Mouse (Mus musculus) lung, postnatal 25 days (tissue): Measurements from ENCODE around the gene Wasf2.

Experiments
- DNase-seq: peaks from one replicate; pipeline ENCODE4 v3.0.0; 2022; ENCODE audit warnings: low spot score

Wasf2 gene

GRCm38 (mm10) chr4:133101751-133102150 is 28.6 kb upstream of the Wasf2 start:
- DNase-seq = no peak

- no peak for DNase-seq
Observed at GRCm38 (mm10) chr4:133103525-133104193, 26.6 kb upstream of the Wasf2 start.

GRCm38 (mm10) chr4:133104194-133104569 is 26.1 kb upstream of the Wasf2 start:
- DNase-seq = peak; percentile 83

- no peak for DNase-seq
Observed at GRCm38 (mm10) chr4:133106691-133107090, 23.6 kb upstream of the Wasf2 start.

- DNase-seq = peak; percentile 88
Observed at GRCm38 (mm10) chr4:133107788-133108281, 22.5 kb upstream of the Wasf2 start.

GRCm38 (mm10) chr4:133108481-133109334 is 21.6 kb upstream of the Wasf2 start:
- DNase-seq = peak; percentile 51

GRCm38 (mm10) chr4:133109335-133109801 is 20.9 kb upstream of the Wasf2 start:
- no peak for DNase-seq

- DNase-seq = no peak
Observed at GRCm38 (mm10) chr4:133112175-133112838, 18.0 kb upstream of the Wasf2 start.

- DNase-seq = no peak
Observed at GRCm38 (mm10) chr4:133113351-133113882, 16.9 kb upstream of the Wasf2 start.

GRCm38 (mm10) chr4:133114762-133115161 is 15.5 kb upstream of the Wasf2 start:
- DNase-seq = no peak

- no peak for DNase-seq
Observed at GRCm38 (mm10) chr4:133115721-133116429, 14.4 kb upstream of the Wasf2 start.

- no peak for DNase-seq
Observed at GRCm38 (mm10) chr4:133116756-133117470, 13.4 kb upstream of the Wasf2 start.

- DNase-seq = peak; percentile 81
Observed at GRCm38 (mm10) chr4:133117556-133118411, 12.5 kb upstream of the Wasf2 start.

GRCm38 (mm10) chr4:133118775-133119375 is 11.4 kb upstream of the Wasf2 start:
- no peak for DNase-seq

- no peak for DNase-seq
Observed at GRCm38 (mm10) chr4:133119579-133119978, 10.7 kb upstream of the Wasf2 start.

- DNase-seq = no peak
Observed at GRCm38 (mm10) chr4:133120833-133121321, 9.4 kb upstream of the Wasf2 start.

GRCm38 (mm10) chr4:133121416-133121815 is 8.9 kb upstream of the Wasf2 start:
- no peak for DNase-seq

- no peak for DNase-seq
Observed at GRCm38 (mm10) chr4:133121974-133122637, 8.2 kb upstream of the Wasf2 start.

- DNase-seq = no peak
Observed at GRCm38 (mm10) chr4:133127079-133127478, 3.2 kb upstream of the Wasf2 start.
